Mouse (Mus musculus) G1E (cell line): ENCODE measurements around the gene Cnih2.

Source experiments
- CTCF ChIP-seq: IDR thresholded peaks from 2 replicates; pipeline ENCODE4 v1.5.1; 2012; ENCODE audit warnings: low read depth, low read length, inconsistent platforms, mixed read lengths
- GATA1 ChIP-seq: IDR thresholded peaks from 2 replicates; pipeline ENCODE4 v1.6.1; 2012; ENCODE audit warnings: borderline replicate concordance, low read length, inconsistent platforms, mixed read lengths
- POLR2AphosphoS5 ChIP-seq: IDR thresholded peaks from 2 replicates; pipeline ENCODE4 v1.6.1; 2012; ENCODE audit warnings: low read depth, low read length, inconsistent platforms; ENCODE audit not compliant: insufficient replicate concordance
- TAL1 ChIP-seq: conservative IDR thresholded peaks from 2 replicates; pipeline ENCODE4 v1.6.1; 2012; ENCODE audit warnings: low read depth, low read length, inconsistent platforms, mixed read lengths

DNA sequence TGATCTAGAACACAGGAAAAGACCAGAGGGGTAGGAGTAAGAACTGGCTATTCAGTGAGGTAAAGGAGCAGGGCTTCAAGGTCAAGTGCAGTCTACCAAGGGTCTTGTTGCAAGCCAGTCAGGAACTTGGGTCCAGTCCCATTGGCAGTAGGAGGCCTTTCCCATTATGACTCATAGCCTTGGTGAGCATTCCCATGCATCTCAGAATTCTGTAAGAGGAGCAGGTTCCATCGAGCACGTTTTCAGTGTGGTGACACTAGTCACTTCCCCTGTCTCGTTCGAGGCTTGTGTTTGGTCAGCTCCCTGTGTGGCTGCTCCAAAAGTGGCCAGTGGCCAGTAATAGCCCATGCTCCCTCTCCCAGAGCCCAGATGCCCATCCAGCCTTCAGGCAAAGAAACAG lies 52.8 kb downstream of the Cnih2 start:
- TF ChIP-seq CTCF (no peak), GATA1 (no peak), POLR2AphosphoS5 (no peak), TAL1 (no peak)
